Mouse (Mus musculus) cerebellum, adult 8-10 months (tissue): ENCODE measurements at regions not wholly inside any gene's neighbourhood (a gene's known extent, or its start where the extent isn't known, plus 50 kb on each side); places are given as distances from the start of the nearest gene placed in this dataset.

Source experiments
- DNase-seq: peaks from one replicate; pipeline ENCODE4 v3.0.0; 2022

- DNase-seq = peak; percentile 15
Measured at GRCm38 (mm10) chrX:61119499-61119898, 65.9 kb downstream of the Cdr1 start.

- DNase-seq = no peak
Measured at GRCm38 (mm10) chrX:61117368-61117767, 68.0 kb downstream of the Cdr1 start.

- DNase-seq = peak; percentile 55
Measured at GRCm38 (mm10) chrX:61116010-61116447, 69.3 kb downstream of the Cdr1 start.
